Mouse (Mus musculus): ENCODE measurements at regions not wholly inside any gene's neighbourhood (a gene's known extent, or its start where the extent isn't known, plus 50 kb on each side); places are given as distances from the start of the nearest gene placed in this dataset.

- Histone ChIP-seq H3K4me1 (peaks cover 9% of the 10 kb centered on the region), H3K9me3 (no peaks in the 10 kb centered on the region), H3K27me3 (replicated peaks; ENCODE audit: low read depth, poor library complexity, severe bottlenecking) (peaks cover 10% of the 10 kb centered on the region), H3K4me3 (no peak overlapping the region), H3K27ac (replicated peaks) (no peak overlapping the region), H3K36me3 (replicated peaks) (no peaks in the 10 kb centered on the region)
- peak; percentile 12 for DNase-seq (ENCODE audit: low spot score)
- WGBS: 20% methylated on average over 5 of the region's 5 CpGs
Measured at GRCm38 (mm10) chr2:146694041-146694440, 161.6 kb upstream of the Kiz start.

GRCm38 (mm10) chr2:146696277-146696676 lies 159.4 kb upstream of the Kiz start:
- peaks cover 9% of the 10 kb centered on the region for H3K4me1 ChIP-seq
- WGBS: 85% methylated on average over 2 of the region's 2 CpGs
- H3K27me3 ChIP-seq (replicated peaks; ENCODE audit: low read depth, poor library complexity, severe bottlenecking): peaks cover 10% of the 10 kb centered on the region
- no peak overlapping the region for H3K4me3 ChIP-seq
- no peak overlapping the region for H3K27ac ChIP-seq (replicated peaks)
- H3K9me3 ChIP-seq: no peaks in the 10 kb centered on the region
- no peak for DNase-seq (ENCODE audit: low spot score)
- no peaks in the 10 kb centered on the region for H3K36me3 ChIP-seq (replicated peaks)

GRCm38 (mm10) chr2:146696727-146697126 lies 158.9 kb upstream of the Kiz start:
- H3K36me3 ChIP-seq (replicated peaks): no peaks in the 10 kb centered on the region
- no peak overlapping the region for H3K27ac ChIP-seq (replicated peaks)
- DNase-seq (ENCODE audit: low spot score): no peak
- H3K4me3 ChIP-seq: no peak overlapping the region
- H3K4me1 ChIP-seq: peaks cover 9% of the 10 kb centered on the region
- H3K27me3 ChIP-seq (replicated peaks; ENCODE audit: low read depth, poor library complexity, severe bottlenecking): peaks cover 10% of the 10 kb centered on the region
- H3K9me3 ChIP-seq: no peaks in the 10 kb centered on the region
- WGBS: 93% methylated on average over 4 of the region's 4 CpGs

GRCm38 (mm10) chr2:146710676-146711075 lies 145.0 kb upstream of the Kiz start:
- DNase-seq (ENCODE audit: low spot score): no peak
- Histone ChIP-seq H3K4me1 (no peaks in the 10 kb centered on the region; the same call in 1 of the 2 replicates), H3K4me3 (no peak overlapping the region), H3K27ac (replicated peaks) (no peak overlapping the region), H3K27me3 (replicated peaks; ENCODE audit: low read depth, poor library complexity, severe bottlenecking) (no peaks in the 10 kb centered on the region), H3K9me3 (no peaks in the 10 kb centered on the region), H3K36me3 (replicated peaks) (no peaks in the 10 kb centered on the region)
- 65% methylated on average over 8 of the region's 8 CpGs for WGBS

GRCm38 (mm10) chr2:146721184-146721715 lies 134.4 kb upstream of the Kiz start:
- no peaks in the 10 kb centered on the region for H3K36me3 ChIP-seq (replicated peaks)
- no peaks in the 10 kb centered on the region for H3K9me3 ChIP-seq
- H3K4me3 ChIP-seq: 0 out of 2 replicates have a peak overlapping the region, but pooled peaks have one; percentile 25
- no peak for DNase-seq (ENCODE audit: low spot score)
- H3K4me1 ChIP-seq: peaks cover 47% of the 10 kb centered on the region
- 19% methylated on average over 10 of the region's 10 CpGs for WGBS
- 0 out of 2 replicates have a peak, but pooled peaks cover 14% of the 10 kb centered on the region for H3K27me3 ChIP-seq (replicated peaks; ENCODE audit: low read depth, poor library complexity, severe bottlenecking)
- H3K27ac ChIP-seq (replicated peaks): no peak overlapping the region

- H3K27ac ChIP-seq (replicated peaks): no peak overlapping the region
- H3K27me3 ChIP-seq (replicated peaks; ENCODE audit: low read depth, poor library complexity, severe bottlenecking): 0 out of 2 replicates have a peak, but pooled peaks cover 15% of the 10 kb centered on the region
- WGBS: 20% methylated on average over 8 of the region's 8 CpGs
- H3K4me1 ChIP-seq: peaks cover 50% of the 10 kb centered on the region
- H3K36me3 ChIP-seq (replicated peaks): no peaks in the 10 kb centered on the region
- no peak overlapping the region for H3K4me3 ChIP-seq
- DNase-seq (ENCODE audit: low spot score): peak; percentile 59
- H3K9me3 ChIP-seq: no peaks in the 10 kb centered on the region
Measured at GRCm38 (mm10) chr2:146722351-146723025, 133.2 kb upstream of the Kiz start.

- H3K27ac ChIP-seq (replicated peaks): no peak overlapping the region
- H3K4me3 ChIP-seq: no peak overlapping the region
- H3K4me1 ChIP-seq: peaks cover 50% of the 10 kb centered on the region
- DNase-seq (ENCODE audit: low spot score): no peak
- no peaks in the 10 kb centered on the region for H3K36me3 ChIP-seq (replicated peaks)
- no peaks in the 10 kb centered on the region for H3K9me3 ChIP-seq
- 0 out of 2 replicates have a peak, but pooled peaks cover 15% of the 10 kb centered on the region for H3K27me3 ChIP-seq (replicated peaks; ENCODE audit: low read depth, poor library complexity, severe bottlenecking)
- 58% methylated on average over 9 of the region's 9 CpGs for WGBS
Measured at GRCm38 (mm10) chr2:146723172-146723571, 132.5 kb upstream of the Kiz start.

GRCm38 (mm10) chr2:146723671-146724070 lies 132.0 kb upstream of the Kiz start:
- DNase-seq (ENCODE audit: low spot score): no peak
- Histone ChIP-seq H3K36me3 (replicated peaks) (no peaks in the 10 kb centered on the region), H3K4me3 (no peak overlapping the region), H3K27me3 (replicated peaks; ENCODE audit: low read depth, poor library complexity, severe bottlenecking) (0 out of 2 replicates have a peak, but pooled peaks cover 14% of the 10 kb centered on the region), H3K9me3 (no peaks in the 10 kb centered on the region), H3K27ac (replicated peaks) (no peak overlapping the region), H3K4me1 (peaks cover 50% of the 10 kb centered on the region)
- 72% methylated on average over 4 of the region's 4 CpGs for WGBS

- 60% methylated on average over 10 of the region's 10 CpGs for WGBS
- no peak overlapping the region for H3K4me3 ChIP-seq
- no peaks in the 10 kb centered on the region for H3K9me3 ChIP-seq
- no peak for DNase-seq (ENCODE audit: low spot score)
- no peaks in the 10 kb centered on the region for H3K36me3 ChIP-seq (replicated peaks)
- H3K27me3 ChIP-seq (replicated peaks; ENCODE audit: low read depth, poor library complexity, severe bottlenecking): 0 out of 2 replicates have a peak, but pooled peaks cover 11% of the 10 kb centered on the region
- no peak overlapping the region for H3K27ac ChIP-seq (replicated peaks)
- peaks cover 50% of the 10 kb centered on the region for H3K4me1 ChIP-seq
Measured at GRCm38 (mm10) chr2:146724142-146724679, 131.5 kb upstream of the Kiz start.

GRCm38 (mm10) chr2:146724924-146725555 lies 130.6 kb upstream of the Kiz start:
- Histone ChIP-seq H3K27me3 (replicated peaks; ENCODE audit: low read depth, poor library complexity, severe bottlenecking) (0 out of 2 replicates have a peak, but pooled peaks cover 10% of the 10 kb centered on the region), H3K9me3 (no peaks in the 10 kb centered on the region), H3K4me3 (no peak overlapping the region), H3K36me3 (replicated peaks) (no peaks in the 10 kb centered on the region), H3K27ac (replicated peaks) (no peak overlapping the region), H3K4me1 (peaks cover 50% of the 10 kb centered on the region)
- WGBS: 43% methylated on average over 9 of the region's 9 CpGs
- no peak for DNase-seq (ENCODE audit: low spot score)

GRCm38 (mm10) chr2:146728693-146729092 lies 127.0 kb upstream of the Kiz start:
- no peak for DNase-seq (ENCODE audit: low spot score)
- no peaks in the 10 kb centered on the region for H3K9me3 ChIP-seq
- peaks cover 22% of the 10 kb centered on the region for H3K4me1 ChIP-seq
- H3K27me3 ChIP-seq (replicated peaks; ENCODE audit: low read depth, poor library complexity, severe bottlenecking): 0 out of 2 replicates have a peak, but pooled peaks cover 8% of the 10 kb centered on the region
- H3K36me3 ChIP-seq (replicated peaks): no peaks in the 10 kb centered on the region
- H3K27ac ChIP-seq (replicated peaks): no peak overlapping the region
- H3K4me3 ChIP-seq: no peak overlapping the region

GRCm38 (mm10) chr2:146731081-146731480 lies 124.6 kb upstream of the Kiz start:
- peaks cover 5% of the 10 kb centered on the region; the same call in 1 of the 2 replicates for H3K4me1 ChIP-seq
- H3K4me3 ChIP-seq: no peak overlapping the region
- DNase-seq (ENCODE audit: low spot score): no peak
- no peaks in the 10 kb centered on the region for H3K9me3 ChIP-seq
- H3K27me3 ChIP-seq (replicated peaks; ENCODE audit: low read depth, poor library complexity, severe bottlenecking): 0 out of 2 replicates have a peak, but pooled peaks cover 3% of the 10 kb centered on the region
- WGBS: 65% methylated on average over 3 of the region's 3 CpGs
- H3K36me3 ChIP-seq (replicated peaks): no peaks in the 10 kb centered on the region
- H3K27ac ChIP-seq (replicated peaks): no peak overlapping the region
